Mouse (Mus musculus) gastrocnemius, adult 2 months (tissue): Measurements from ENCODE around the gene Kcnj10. TPM values are rescaled to one million over a fixed set of nuclear protein-coding genes. Genes with fewer than 3 reads are reported as not detected.

Experiments
- DNase-seq: peaks from one replicate; pipeline ENCODE4 v3.0.0; 2022
- H3K27ac ChIP-seq: fragments of 200-600 bp; 2 replicates; pipeline ENCODE4 v1.8.1; 2022; ENCODE audit warnings: mild to moderate bottlenecking
- H3K4me3 ChIP-seq: fragments of 200-600 bp; 2 replicates; pipeline ENCODE4 v1.8.1; 2022; ENCODE audit warnings: mild to moderate bottlenecking, moderate library complexity
- CTCF ChIP-seq: fragments of 200-600 bp; IDR thresholded peaks from 2 replicates; pipeline ENCODE4 v1.8.1; 2022; ENCODE audit warnings: antibody characterized with exemption, mild to moderate bottlenecking, moderate library complexity
- intact Hi-C: fragments of 180-260 bp; cut with DNase I; formaldehyde crosslinking; loops from one replicate; pipeline ENCODE4 v1.15.1; 2025
- total RNA-seq, 2 experiments: library from RNA; stranded (reverse); gene quantifications; 2 replicates each; pipeline ENCODE4 v1.2.3; 2021

Gene Kcnj10
- total RNA-seq, 2 experiments from 2014 or later: 0.06 TPM; not detected in 1

GRCm38 (mm10) chr1:172343914-172344313 lies 2.9 kb downstream of the Kcnj10 start:
- no peak for TF ChIP-seq CTCF
- H3K27ac ChIP-seq: no peak overlapping the region
- no peak overlapping the region for H3K4me3 ChIP-seq
- no peak for DNase-seq
- intact Hi-C loops: no loop called here

GRCm38 (mm10) chr1:172344820-172345219 lies 3.8 kb downstream of the Kcnj10 start:
- DNase-seq: no peak
- Histone ChIP-seq H3K4me3 (no peak overlapping the region), H3K27ac (no peak overlapping the region)
- intact Hi-C loops: no loop called here
- no peak for TF ChIP-seq CTCF

GRCm38 (mm10) chr1:172346707-172347106 lies 5.7 kb downstream of the Kcnj10 start:
- DNase-seq: no peak
- no peak overlapping the region for H3K4me3 ChIP-seq
- no peak for TF ChIP-seq CTCF
- intact Hi-C loops: no loop called here
- no peak overlapping the region for H3K27ac ChIP-seq

GRCm38 (mm10) chr1:172347382-172347781 lies 6.4 kb downstream of the Kcnj10 start:
- DNase-seq: no peak
- no peak for TF ChIP-seq CTCF
- intact Hi-C loops: no loop called here
- no peak overlapping the region for H3K4me3 ChIP-seq
- H3K27ac ChIP-seq: no peak overlapping the region

- no peak for TF ChIP-seq CTCF
- Histone ChIP-seq H3K27ac (no peak overlapping the region), H3K4me3 (no peak overlapping the region)
- intact Hi-C loops: no loop called here
- no peak for DNase-seq
Observed at GRCm38 (mm10) chr1:172349504-172349903, 8.5 kb downstream of the Kcnj10 start.

- no peak for TF ChIP-seq CTCF
- Histone ChIP-seq H3K4me3 (no peak overlapping the region), H3K27ac (no peak overlapping the region)
- no peak for DNase-seq
- intact Hi-C loops: no loop called here
Observed at GRCm38 (mm10) chr1:172349916-172350812, 9.2 kb downstream of the Kcnj10 start.

- intact Hi-C loops: no loop called here
- TF ChIP-seq CTCF: no peak
- H3K27ac ChIP-seq: no peak overlapping the region
- H3K4me3 ChIP-seq: no peak overlapping the region
- DNase-seq: no peak
Observed at GRCm38 (mm10) chr1:172352001-172352400, 11.0 kb downstream of the Kcnj10 start.

- no peak for TF ChIP-seq CTCF
- no peak overlapping the region for H3K27ac ChIP-seq
- no peak for DNase-seq
- no peak overlapping the region for H3K4me3 ChIP-seq
- intact Hi-C loops: no loop called here
Observed at GRCm38 (mm10) chr1:172352453-172352852, 11.4 kb downstream of the Kcnj10 start.

- H3K4me3 ChIP-seq: no peak overlapping the region
- intact Hi-C loops: loop anchor here (5.0 kb wide), 1 partner anchor 308 kb away; no protein-coding TSS in a partner anchor
- TF ChIP-seq CTCF: no peak
- DNase-seq: no peak
- H3K27ac ChIP-seq: no peak overlapping the region
Observed at GRCm38 (mm10) chr1:172355336-172355735, 14.3 kb downstream of the Kcnj10 start.

GRCm38 (mm10) chr1:172357550-172357949 lies 16.5 kb downstream of the Kcnj10 start:
- no peak overlapping the region for H3K4me3 ChIP-seq
- intact Hi-C loops: loop anchor here (1.0 to 5.0 kb wide), 3 partner anchors 31 to 310 kb away; no protein-coding TSS in a partner anchor
- peak; percentile 74 for DNase-seq
- no peak overlapping the region for H3K27ac ChIP-seq
- TF ChIP-seq CTCF: peak; percentile 99; the same call in 1 of the 2 replicates

- intact Hi-C loops: loop anchor here (5.0 kb wide), 1 partner anchor 311 kb away; no protein-coding TSS in a partner anchor
- no peak overlapping the region for H3K4me3 ChIP-seq
- no peak overlapping the region for H3K27ac ChIP-seq
- TF ChIP-seq CTCF: no peak
- DNase-seq: no peak
Observed at GRCm38 (mm10) chr1:172358341-172358740, 17.3 kb downstream of the Kcnj10 start.

- Histone ChIP-seq H3K27ac (no peak overlapping the region), H3K4me3 (peak overlapping the region; percentile 40)
- intact Hi-C loops: no loop called here
- peak; percentile 55 for DNase-seq
- TF ChIP-seq CTCF: peak; percentile 66
Observed at GRCm38 (mm10) chr1:172364684-172365083, 23.7 kb downstream of the Kcnj10 start.

- peak overlapping the region; percentile 13; the same call in 1 of the 2 replicates for H3K4me3 ChIP-seq
- H3K27ac ChIP-seq: no peak overlapping the region
- peak; percentile 56 for TF ChIP-seq CTCF
- intact Hi-C loops: no loop called here
- no peak for DNase-seq
Observed at GRCm38 (mm10) chr1:172368768-172369418, 27.9 kb downstream of the Kcnj10 start.
